Mouse (Mus musculus) right cerebral cortex, postnatal 4 days (tissue): Measurements from ENCODE around the gene Cyp27b1.
"Not testable (repeated sequence)": the region's sequence is repeated elsewhere in the genome, so short reads cannot be mapped to it uniquely, and the experiment has no call there.

Experiments used
- DNase-seq: peaks from one replicate; pipeline ENCODE4 v3.0.0-alpha.2; 2022

Gene Cyp27b1

GRCm38 (mm10) chr10:127050119-127050474, 2.0 kb downstream of the Cyp27b1 start:
- DNase-seq: no peak

DNA sequence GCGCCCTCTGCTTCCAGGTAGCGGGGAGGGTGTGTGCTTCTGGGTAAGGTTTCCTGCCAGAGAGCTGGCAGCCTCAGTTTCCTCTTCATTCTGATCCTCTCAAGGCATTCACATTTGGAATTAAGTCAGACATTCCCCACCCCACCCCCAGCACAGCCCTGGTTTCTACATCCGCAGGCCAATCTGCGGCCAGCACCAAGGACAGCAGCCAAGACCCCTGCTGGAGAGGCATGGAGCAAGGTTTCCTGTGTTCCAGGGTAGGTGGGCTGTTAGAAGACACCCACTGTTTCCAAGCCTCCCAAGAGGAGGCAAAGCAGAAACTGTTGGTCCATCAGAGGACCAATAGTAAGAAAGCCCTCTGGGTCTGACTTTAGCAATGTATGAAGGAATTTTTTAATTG, 6.6 kb downstream of the Cyp27b1 start:
- DNase-seq: no peak

DNA sequence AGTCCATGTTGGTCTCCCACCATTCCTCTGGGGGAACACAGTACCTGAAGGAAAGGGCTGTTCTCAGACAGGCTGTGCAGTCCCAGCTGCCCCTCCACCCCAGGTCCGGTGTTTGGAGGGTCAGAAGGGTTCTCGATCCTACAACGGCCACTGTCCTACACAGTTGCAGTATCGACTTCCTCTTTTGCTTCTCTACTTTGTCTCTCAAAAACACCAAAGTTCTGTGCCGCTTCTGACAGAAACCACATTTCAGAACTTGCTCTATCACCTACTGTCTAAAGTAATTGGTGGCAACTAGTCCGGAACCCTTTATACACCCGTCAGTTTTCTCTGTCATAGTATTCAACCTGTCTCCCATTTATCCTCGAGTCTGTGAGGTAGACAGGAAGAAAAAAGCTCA, 7.4 kb downstream of the Cyp27b1 start:
- no peak for DNase-seq

- DNase-seq: no peak
Observed at GRCm38 (mm10) chr10:127056490-127056889, 8.4 kb downstream of the Cyp27b1 start.

- peak; percentile 77 for DNase-seq
Observed at GRCm38 (mm10) chr10:127058161-127058560, 10.1 kb downstream of the Cyp27b1 start.

GRCm38 (mm10) chr10:127058708-127059107, 10.7 kb downstream of the Cyp27b1 start:
- DNase-seq: no peak

GRCm38 (mm10) chr10:127059174-127059967, 11.3 kb downstream of the Cyp27b1 start:
- peak; percentile 64 for DNase-seq

GRCm38 (mm10) chr10:127059968-127060916, 12.2 kb downstream of the Cyp27b1 start, which contains the start of gene March9:
Gene March9, minus strand, starts transcription at chr10:127060184.
- peak; percentile 79 for DNase-seq

DNA sequence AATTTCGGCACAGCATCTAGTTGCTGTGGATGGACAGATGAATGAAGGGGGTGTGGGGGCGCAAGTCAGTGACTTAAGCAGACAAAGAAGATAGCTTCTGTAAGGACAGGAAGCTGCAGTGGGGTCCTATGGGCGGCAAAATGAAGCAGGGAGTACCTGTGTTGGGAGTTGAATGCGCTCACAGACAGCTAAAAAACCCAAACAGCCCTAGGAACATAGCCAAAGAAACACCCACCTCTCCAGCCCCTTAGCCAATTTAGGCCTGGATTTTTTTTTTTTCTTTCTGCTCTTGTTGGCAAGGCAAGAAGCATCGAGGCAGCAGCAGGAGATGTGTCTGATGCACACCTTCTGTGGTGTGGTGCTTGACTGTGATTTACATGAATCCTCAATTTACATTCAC, 13.0 kb downstream of the Cyp27b1 start:
- DNase-seq: no peak

DNA sequence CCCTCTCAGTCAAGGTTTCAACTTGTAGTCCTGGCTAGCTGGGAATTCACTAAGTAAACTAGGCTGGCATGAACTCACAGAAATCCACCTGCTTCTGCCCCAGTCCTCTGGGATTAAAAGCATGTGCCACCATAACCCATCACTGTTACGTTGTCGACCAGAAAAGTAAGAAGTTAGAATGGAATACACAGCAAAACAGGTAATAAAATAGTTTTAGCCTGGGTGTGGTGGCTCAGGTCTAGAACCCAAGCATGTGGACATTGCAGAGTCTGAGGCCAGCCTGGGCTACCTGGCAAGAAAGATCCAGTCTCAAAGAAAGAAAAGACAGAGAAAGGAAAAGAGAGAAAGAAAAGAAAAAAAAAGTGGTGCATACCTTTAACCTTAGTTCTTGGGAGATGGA, 13.5 kb downstream of the Cyp27b1 start:
- no peak for DNase-seq

- not testable (repeated sequence) for DNase-seq
Observed at GRCm38 (mm10) chr10:127062101-127062500, 14.1 kb downstream of the Cyp27b1 start.

GRCm38 (mm10) chr10:127062503-127062902, 14.5 kb downstream of the Cyp27b1 start:
- no peak for DNase-seq

- peak; percentile 99 for DNase-seq
Observed at GRCm38 (mm10) chr10:127063239-127063872, 15.3 kb downstream of the Cyp27b1 start, which contains the start of gene Cdk4. Gene Cdk4, plus strand, starts transcription at chr10:127063534.

DNA sequence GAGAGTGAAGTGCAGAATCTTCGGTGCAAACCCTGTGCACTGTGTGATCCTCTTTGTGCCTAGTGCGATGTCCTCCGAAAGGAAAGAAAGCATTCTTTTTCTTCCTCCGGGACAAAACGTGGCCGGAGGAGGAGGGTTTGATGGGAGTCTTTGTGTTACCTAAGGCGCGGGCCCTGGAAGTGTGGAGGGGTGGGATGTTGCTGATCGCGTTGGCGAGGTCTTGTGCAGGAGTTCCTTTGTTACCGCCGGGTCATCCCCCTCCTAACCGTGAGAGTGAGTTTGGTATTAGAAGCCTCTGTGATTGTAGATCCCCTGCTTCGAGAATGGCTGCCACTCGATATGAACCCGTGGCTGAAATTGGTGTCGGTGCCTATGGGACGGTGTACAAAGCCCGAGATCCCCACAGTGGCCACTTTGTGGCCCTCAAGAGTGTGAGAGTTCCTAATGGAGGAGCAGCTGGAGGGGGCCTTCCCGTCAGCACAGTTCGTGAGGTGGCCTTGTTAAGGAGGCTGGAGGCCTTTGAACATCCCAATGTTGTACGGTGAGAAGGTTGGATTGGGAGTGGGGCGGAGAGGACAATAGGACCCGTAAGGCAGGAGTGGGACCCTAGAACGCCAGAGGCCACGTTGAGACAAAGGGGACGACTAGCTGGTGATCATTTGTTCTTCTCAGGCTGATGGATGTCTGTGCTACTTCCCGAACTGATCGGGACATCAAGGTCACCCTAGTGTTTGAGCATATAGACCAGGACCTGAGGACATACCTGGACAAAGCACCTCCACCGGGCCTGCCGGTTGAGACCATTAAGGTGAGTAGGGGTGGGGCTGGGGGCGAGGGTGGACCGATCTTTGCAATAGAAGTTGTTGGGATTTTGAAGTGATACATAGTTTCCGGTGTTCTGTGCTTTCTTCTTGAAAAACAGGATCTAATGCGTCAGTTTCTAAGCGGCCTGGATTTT, 16.1 kb downstream of the Cyp27b1 start:
- DNase-seq: no peak

- no peak for DNase-seq
Observed at GRCm38 (mm10) chr10:127065981-127066380, 17.9 kb downstream of the Cyp27b1 start.

DNA sequence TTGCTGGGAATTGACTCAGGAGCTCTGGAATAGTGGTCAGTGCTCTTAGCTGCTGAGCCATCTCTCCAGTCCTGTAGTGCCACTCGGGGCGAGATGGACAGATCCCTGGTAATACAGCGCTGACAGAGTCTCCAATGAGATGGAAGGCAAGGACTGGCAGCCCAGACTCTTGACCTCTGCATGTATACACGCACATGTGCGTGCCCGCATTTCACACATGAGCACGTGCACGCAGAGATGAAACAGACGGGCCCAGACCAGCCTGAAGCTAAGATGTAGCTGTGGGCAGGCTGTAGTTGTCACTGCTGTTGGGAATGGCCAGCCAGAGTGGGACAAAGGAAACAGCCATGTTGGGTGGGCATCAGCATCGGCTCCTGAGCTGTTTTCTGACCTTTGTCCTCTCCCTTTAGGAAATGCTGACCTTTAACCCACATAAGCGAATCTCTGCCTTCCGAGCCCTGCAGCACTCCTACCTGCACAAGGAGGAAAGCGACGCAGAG, 18.5 kb downstream of the Cyp27b1 start:
- no peak for DNase-seq

DNA sequence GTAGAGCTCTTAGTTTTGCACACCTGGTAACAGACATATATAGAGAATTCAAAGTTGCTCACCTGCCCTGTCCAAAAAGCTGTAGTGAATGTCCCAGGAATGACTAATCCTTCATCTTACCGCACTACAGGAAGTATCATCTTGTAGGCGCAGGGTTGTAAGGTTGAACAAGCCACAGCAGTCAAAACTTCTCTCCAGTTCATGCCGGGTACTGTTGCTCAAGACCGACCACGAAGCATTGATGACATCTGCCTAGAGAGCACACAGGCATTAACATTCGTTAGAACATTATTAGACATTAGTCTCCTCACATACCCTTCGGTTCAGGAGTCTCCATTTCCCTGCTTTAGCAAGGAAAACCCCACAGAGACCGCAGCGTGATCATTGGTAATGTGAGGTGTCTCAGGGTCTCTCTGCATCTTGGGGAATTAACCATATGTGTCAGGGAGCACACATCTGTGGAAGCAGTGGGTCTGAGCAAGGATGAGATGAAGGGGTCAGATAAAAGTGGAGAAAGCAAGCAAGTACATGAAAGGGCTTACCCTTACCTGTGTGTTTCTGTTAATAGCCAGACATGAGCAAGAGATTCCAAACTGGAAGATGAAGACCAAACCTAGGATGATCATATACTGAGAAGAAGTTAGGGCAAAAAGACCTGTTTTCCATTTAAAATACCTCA, 20.4 kb downstream of the Cyp27b1 start:
- no peak for DNase-seq

DNA sequence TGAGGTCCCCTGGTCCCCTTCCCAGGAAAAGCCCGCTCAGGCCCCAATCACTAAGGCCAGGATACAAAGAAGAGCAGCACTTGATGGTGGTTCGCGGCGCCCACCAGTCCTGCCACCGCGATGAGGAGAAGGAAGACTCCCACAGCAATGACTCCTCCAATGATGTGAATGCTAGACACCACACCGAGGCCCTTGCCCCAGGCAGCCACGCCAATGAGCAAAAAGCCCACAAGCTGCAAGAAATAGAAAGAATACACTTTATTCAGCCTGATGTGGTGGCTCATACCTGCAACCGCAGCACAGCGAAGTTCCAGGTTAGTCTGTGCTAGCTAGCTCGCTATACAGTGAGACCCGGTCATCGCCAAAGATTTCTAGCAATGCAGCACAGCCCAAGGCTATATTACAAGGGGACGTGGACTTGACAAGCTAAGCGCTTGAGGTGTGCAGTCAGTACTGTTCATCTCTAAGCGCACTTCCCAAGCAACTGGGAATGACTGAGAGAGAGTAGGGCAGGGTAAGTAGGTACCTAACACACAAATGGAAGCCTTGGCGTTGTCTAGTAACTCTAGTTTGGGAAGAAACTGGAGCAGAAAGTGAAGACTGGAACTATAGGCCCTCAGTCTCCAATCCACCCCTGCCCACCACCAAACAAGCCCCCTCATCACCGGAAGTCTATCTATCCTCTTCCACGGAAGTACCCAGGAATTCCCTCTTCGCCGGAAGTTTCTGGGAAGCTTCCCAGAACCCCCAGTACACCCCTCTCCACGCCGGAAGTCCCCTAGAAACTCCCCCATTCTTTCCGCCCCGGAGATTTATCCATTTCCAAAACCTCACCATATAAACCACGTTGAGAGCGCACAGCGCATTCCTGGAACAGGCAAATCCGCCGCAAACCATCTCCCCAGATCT, 21.5 kb downstream of the Cyp27b1 start:
- DNase-seq: peak; percentile 62

GRCm38 (mm10) chr10:127070190-127071121, 22.4 kb downstream of the Cyp27b1 start, which contains the start of gene Tspan31:
Gene Tspan31, minus strand, starts transcription at chr10:127070264.
- DNase-seq: peak; percentile 77
